Mouse (Mus musculus): Measurements from ENCODE around the gene Btnl10.

Gene Btnl10

GRCm38 (mm10) chr11:58917745-58918366 is at the start of gene Btnl10:
TSS of gene Btnl10 (plus strand) at chr11:58917908.
- no peak for DNase-seq

- DNase-seq: no peak
Observed at GRCm38 (mm10) chr11:58867954-58868330, 49.8 kb upstream of the Btnl10 start.

- no peak for DNase-seq
Observed at GRCm38 (mm10) chr11:58870961-58871360, 46.7 kb upstream of the Btnl10 start.

DNA sequence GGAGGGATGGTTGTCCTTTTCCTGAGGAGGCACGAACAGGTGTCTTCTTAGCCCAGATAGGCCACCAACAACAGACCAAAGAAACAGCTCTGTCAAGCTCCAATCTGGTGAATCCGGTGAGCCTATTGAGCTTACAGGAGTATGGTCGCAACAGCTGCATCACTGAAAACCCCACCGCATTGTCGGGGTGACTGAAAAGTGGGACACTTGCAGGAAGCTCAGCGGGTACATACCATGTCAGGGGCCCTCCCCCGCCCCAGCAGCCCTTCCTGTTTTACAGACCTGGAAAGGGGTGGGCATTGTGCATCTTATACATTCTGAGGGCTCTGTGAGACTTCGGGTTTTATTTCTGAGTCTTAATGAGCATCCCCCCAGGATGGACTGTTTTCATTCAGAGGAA is 34.0 kb upstream of the Btnl10 start:
- DNase-seq: no peak

DNA sequence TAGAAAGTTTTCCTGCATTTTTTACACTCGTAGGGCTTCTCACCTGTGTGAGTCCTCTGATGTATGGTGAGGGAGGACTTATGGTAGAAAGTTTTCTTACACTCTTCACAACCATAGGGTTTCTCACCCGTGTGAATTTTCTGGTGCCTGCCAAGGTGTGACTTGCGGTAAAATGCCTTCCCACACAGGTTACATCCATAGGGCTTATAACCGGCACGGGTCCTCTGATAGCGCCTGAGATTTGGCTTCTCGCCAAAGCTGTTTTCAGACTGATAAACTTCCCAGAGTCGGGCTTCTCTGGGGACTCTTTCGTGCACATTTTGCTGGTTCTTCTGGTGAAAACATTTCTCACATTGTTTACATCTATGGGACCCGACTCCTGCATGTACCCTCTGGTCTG is 27.2 kb upstream of the Btnl10 start:
- DNase-seq: no peak

DNA sequence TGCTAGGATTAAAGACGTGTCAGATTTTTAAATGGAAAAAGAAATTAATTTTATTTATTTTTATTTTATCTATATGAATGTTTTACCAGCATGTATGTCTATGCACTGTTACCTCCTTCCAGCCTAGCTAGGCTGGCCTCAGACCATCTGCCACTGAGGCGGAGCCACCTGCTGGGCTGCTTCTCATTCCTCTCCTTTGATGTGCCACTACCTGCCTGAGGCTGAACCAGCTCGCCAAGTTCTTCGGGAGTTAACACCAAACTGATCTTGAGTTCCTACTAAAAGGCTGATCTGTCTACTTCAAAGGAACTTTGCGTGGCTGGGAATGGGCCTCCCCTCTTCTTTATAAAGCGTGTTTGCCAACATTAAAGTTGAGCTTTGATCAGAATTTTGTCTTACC is 23.3 kb upstream of the Btnl10 start:
- no peak for DNase-seq

DNA sequence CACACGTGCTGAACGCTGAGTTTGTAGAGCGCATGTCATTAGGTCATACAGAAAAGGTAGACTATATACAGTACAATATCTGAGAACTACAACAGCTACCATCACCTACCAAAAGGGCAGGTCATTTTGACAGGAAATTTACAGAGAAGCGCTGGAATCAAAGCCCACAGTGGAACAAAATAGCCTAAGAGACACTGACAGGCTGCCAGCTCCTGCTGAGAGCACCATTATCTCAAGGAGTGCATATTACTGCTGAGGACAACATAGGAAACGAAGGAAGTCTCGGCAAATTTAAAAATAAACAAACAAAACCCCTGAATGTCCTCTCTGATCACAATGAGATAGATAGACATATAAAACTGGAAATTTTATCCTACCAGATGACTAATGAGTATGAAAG is 20.2 kb upstream of the Btnl10 start:
- DNase-seq: no peak

GRCm38 (mm10) chr11:58901080-58901479 is 16.6 kb upstream of the Btnl10 start:
- DNase-seq: no peak

GRCm38 (mm10) chr11:58903511-58904409 is 13.9 kb upstream of the Btnl10 start, which contains the start of gene Zfp39:
TSS of gene Zfp39 (minus strand) at chr11:58904225.
- DNase-seq: peak; percentile 96

- no peak for DNase-seq
Observed at GRCm38 (mm10) chr11:58904410-58904718, 13.3 kb upstream of the Btnl10 start.

DNA sequence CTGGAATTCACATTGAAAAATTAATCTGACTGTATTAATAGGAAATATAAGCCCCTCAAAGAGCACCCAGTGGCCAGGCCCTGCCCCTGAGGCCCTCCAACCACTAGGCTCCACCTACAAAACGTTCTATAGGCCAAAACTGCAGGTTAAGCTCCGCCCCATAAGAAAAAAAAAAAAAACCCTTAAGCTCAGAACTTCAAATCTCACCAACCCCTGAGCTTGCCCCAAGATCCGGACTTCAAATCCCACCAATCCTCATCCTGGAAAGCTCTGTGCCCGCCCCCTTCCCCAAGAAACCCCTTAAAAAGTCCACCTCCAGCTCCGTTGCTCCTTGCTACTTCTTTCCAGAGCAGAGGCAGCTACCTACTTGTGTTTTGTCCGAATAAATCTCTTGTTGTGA is 12.9 kb upstream of the Btnl10 start:
- DNase-seq: peak; percentile 81

DNA sequence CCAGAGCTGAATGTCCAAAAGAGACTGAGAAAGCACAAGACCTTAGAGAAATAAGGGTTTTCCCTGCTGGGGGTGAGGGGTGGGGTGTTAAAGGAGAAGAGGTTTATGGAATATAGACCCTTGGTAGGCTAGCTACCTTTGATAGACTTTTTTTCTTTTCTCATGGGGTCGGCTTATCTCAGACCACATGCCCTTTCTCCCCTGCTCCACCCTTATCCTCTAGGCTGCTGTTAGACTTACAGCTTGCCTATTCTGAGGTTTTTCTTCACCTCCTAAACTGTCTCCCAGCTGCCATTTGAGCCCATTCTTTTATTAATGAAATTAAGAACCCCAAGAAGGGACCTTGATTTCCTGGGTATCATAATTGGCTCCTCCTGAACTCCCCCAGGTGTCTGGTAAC is 3.9 kb upstream of the Btnl10 start:
- no peak for DNase-seq

GRCm38 (mm10) chr11:58914461-58915028 is 3.2 kb upstream of the Btnl10 start:
- DNase-seq: peak; percentile 76

DNA sequence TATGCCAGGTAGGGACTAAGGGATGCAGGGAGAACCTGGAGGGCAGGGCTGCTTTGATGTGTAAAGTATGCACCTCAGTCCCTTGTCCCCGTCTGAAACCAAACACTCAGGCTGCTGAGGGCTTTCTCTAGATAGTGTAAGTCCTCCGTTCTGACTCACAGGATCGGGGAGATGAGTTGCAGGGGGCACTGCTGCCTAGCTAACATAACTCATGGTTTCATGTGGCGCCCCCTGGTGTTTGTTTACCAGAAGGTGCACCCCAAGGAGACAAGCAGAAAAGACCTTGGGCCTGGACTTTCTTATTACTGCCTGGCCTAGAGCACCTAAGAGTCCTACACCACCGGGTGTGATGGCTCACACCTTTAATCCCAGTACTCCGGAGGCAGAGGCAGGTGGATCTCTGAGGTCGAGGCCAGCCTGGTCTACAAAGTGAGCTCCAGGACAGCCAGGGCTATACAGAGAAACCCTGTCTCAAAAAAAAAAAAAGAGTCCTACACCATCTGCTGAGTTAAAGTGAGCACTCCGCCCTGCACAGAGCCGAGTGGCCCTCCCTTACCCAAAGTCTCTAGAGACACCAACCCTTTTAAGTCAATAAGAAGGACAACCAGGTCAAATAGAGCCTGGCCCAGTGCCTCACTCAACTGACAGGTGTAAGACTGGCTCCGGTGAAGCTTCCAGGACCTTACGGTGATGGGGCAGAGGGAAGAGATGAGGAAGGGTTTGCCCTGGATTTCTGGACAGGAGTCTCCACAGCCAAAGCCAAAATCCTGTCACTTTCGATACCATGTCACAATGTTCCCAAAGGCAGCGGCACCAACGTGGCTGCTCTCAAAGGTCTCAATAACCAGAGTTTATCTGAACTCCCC is 596 bp upstream of the Btnl10 start:
- DNase-seq: peak; percentile 73

DNA sequence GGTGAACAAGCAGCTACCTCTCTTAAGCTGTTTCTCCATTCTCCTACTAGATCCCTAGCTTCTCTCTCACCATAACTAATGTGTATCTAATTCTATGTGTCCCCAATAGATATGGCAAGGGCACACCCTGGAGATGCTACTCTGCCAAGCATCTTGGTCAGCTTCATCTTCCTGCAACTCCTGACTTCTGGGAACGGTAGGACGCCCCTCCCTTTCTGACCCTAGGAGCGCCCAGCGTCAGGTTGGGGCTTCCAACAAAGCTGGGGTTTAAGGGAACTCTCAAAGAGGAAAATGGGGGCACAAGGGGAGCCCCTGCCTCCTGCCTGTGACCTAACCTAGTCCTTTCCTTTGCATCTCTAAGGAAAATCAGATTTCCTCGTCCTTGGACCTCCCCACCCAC is 1.1 kb downstream of the Btnl10 start:
- no peak for DNase-seq

DNA sequence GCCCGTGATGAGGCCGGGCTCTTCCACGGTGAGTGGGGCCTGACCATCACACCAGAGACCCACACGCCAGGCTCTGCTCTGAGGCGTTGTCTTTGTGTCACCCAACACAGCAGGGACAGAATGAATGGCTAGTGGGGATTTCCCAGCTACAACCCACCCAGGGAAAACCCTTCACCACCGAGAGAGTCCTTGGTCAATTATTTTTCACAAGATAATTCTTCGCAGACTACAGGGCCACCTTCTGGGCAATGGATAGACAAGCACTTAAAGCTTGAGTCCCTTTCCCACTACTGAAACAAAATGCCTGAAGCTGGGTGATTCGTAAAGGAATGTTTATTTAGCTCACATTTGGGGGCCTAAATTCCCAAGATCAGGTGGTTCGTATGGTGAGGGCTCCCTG is 4.7 kb downstream of the Btnl10 start:
- no peak for DNase-seq

DNA sequence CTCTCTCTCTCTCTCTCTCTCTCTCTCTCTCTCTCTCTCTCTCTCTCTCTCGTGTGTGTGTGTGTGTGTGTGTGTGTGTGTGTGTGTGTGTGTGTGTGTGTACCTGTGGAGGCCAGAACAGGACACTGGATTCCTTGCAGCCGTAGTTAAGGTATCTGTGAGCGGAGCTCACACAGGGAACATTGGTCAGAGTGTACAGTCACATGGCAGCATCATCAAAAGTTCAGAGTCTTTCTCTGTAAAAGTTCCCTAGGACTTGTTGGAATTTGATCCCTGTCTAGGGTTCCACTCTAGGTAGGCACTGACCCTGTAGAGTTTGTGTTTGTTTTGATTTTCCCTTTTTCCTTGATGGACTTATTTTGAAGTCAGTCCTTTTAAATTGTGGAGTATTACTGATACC is 8.9 kb downstream of the Btnl10 start:
- no peak for DNase-seq

DNA sequence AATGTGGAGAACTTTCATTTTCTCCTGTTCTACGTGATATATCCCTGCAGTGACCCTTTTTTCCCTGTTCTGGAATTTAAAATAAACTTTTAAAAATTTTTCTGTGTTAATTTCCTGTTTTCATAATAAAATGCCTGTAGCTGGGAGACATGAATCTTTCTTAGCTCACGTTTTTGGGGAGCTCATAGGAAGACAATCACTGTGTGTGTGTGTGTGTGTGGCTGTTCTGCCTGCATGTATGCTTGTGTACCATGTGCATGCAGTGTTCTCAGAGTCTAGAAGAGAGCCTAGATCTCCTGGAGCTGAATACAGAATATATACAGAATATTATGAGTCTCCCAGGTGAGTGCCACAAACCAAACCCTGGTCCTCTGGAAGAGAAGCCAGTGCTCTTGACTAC is 9.3 kb downstream of the Btnl10 start:
- DNase-seq: no peak

GRCm38 (mm10) chr11:58927790-58928651 is 10.3 kb downstream of the Btnl10 start:
- DNase-seq: peak; percentile 82

GRCm38 (mm10) chr11:58929055-58929454 is 11.3 kb downstream of the Btnl10 start:
- no peak for DNase-seq

GRCm38 (mm10) chr11:58929641-58930040 is 11.9 kb downstream of the Btnl10 start:
- no peak for DNase-seq

DNA sequence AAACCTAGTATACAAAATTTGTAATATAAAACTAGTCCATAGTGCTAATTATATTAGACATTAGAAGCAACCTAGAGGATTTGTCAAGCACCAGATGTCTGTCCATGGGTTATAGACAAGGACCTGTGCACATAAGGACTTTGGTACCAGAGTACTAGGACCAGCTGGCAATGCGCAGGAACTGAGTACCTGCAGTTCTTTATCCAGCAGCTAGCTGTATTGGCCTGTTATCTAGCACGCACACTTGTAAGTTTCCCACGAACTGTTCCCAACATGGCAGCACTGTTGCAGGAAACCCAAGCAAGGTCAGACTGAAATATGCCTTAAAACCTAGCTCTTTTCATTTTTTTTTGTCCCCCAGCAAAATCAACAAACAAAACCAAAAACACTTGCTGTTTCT is 12.5 kb downstream of the Btnl10 start:
- no peak for DNase-seq
